Mouse (Mus musculus) gastrocnemius, postnatal 36 days (tissue): ENCODE data around the gene Mllt3. TPM values are rescaled to one million over a fixed set of nuclear protein-coding genes. Genes with fewer than 3 reads are reported as not detected.

ENCODE experiments used
- DNase-seq, 2 experiments: peaks; one replicate each; pipeline ENCODE4 v3.0.0; 2022
- intact Hi-C: fragments of 180-260 bp; cut with DNase I; formaldehyde crosslinking; loops from one replicate; pipeline ENCODE4 v1.15.1; 2025
- total RNA-seq, 2 experiments: library from RNA; stranded (reverse); gene quantifications; 2 replicates each; pipeline ENCODE4 v1.2.3; 2021

Gene Mllt3
- total RNA-seq, 2 experiments from 2014 or later: 92.2 to 94.5 TPM

DNA sequence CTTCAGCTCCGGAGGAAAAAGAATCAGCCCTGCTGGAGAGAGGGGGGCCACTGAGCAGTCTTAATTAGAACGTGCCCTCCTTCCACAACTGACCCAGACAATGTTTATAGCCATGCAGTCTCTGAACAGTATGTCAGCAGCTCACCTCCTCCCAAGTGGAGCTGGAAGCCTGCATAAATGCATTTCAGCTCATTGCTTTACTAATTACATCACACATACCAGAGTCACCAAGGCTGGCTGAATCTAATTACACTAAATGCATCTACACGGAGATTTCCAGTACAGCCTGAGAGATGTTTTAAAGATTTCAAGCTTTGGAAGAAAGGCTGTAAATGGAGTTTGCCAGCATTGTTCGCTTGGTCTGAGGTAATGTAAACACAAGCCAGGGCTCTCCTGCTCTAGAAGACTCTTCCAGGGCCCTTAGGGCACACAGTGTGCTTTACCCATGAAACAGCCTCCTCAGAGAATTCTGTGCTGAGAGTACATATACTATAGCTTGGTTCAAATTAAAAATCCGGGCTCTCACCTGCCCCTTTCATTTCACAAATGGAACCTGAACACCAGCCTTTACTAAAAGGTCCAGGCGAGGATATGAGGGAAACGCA, 293.5 kb downstream of the Mllt3 start:
- intact Hi-C loops: no loop called here

DNA sequence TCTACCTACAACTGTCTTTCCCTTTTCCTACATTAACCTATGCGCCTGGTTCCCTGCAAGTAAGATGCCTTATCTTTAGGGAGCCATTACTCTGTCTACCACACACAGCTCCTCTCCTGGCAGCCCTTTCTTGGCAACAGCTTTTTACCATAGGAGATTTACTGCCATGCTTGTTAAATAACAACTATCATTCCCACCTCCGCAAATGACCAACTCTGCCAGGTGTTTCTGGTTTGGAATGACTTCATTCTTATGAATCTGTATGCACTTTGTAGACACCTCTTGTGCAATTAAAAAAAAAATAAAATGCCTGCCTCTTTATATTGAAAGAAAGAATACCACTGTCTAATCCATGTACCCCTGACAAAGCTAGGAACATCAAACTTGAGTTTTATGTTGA, 294.1 kb downstream of the Mllt3 start:
- intact Hi-C loops: no loop called here
- no peak for DNase-seq

More for the DNA sequence above, 293.5 kb downstream of the Mllt3 start:
- DNase-seq: no peak

- intact Hi-C loops: no loop called here
- DNase-seq: no peak
Observed at GRCm38 (mm10) chr4:87737201-87737806, 295.9 kb downstream of the Mllt3 start.

DNA sequence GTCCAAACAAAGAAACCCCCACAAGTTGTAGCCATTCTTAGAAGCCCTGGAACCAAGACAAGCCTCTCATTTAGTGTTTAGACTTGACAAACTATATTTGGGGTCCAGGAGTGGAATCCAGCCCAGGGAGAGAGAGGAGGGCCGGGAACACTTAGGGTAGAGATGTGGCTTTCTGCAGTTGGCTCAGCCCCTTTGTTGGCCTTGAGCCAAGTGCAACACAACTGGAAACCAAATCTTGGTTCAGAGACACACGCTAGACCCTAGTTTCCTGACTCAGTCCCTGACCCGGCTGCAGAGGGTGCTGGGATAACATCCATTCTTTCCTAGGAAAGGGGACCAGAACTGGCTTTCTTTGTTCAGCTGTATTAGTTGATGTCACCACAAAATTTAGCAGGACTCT, 296.4 kb downstream of the Mllt3 start:
- intact Hi-C loops: no loop called here
- no peak for DNase-seq

DNA sequence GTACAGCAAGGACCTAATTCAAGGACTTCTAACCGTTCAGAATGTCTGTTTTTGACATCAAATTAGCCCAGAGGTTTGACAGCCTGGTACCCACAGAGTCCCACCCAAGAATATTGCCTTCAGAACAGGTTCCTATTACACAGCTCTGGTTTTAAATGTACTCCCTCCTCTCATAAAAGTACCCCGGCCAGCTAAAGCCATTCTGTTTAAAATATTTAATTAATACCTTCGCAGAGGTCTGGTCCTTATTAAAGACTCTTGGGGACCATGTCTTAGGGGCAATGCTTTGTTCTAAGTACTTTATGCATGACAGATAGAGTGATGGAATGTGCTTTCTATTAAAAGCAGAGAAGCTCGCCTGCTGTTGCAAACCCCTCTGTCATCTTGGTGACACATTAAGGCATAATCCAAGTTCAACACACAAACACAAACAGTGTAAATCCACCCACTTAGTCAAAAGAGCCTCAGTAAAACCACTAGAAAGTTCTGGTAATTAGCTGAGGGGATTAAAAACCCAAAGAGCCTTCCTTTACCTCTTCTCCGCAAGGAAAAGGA, 302.0 kb downstream of the Mllt3 start:
- intact Hi-C loops: no loop called here
- DNase-seq: no peak

- no peak for DNase-seq
- intact Hi-C loops: no loop called here
Observed at GRCm38 (mm10) chr4:87728581-87728980, 304.6 kb downstream of the Mllt3 start.

DNA sequence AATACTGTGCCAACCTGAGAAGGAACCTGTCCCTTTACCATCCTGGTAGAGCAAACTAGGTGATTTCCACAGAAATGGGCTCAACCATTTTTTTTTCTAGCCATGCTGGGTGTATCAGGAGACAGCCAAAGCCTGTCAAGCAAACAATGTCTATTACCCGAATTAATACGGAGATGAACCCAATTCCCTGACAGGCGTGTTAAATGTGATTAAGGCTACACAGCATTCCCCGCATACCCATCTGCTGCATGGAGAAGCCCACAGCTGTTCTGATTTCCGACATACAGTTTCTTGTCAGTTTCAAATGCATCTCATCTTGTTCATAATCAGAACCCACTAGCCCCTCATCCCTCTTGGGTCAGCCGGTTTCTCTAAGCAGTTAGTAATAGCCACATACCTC, 309.7 kb downstream of the Mllt3 start:
- intact Hi-C loops: no loop called here
- DNase-seq: no peak

Other genes starting within 250 kb of the Mllt3 start
- 10 to 100 TPM in 1 of 2 experiments, 1 to 10 TPM in 1; 8.5 to 10.9 TPM for gene Focad, start 61.3 kb upstream of the Mllt3 start, total RNA-seq